Mouse (Mus musculus) cerebellum, adult 11 months (tissue): ENCODE measurements around the gene Tmem63c.

Experiments
- DNase-seq: peaks from one replicate; pipeline ENCODE4 v3.0.0; 2022

Tmem63c gene

GRCm38 (mm10) chr12:87132784-87133183 is 111.6 kb downstream of the Tmem63c start:
- no peak for DNase-seq

- DNase-seq: no peak
Observed at GRCm38 (mm10) chr12:87137439-87138341, 116.5 kb downstream of the Tmem63c start.

- DNase-seq: no peak
Observed at GRCm38 (mm10) chr12:87138342-87138701, 117.2 kb downstream of the Tmem63c start.

- DNase-seq: no peak
Observed at GRCm38 (mm10) chr12:87138768-87139167, 117.6 kb downstream of the Tmem63c start.
